Mouse (Mus musculus) kidney, adult 18-20 months (tissue): ENCODE measurements around the gene Cadm2.

Experiments
- DNase-seq: peaks from one replicate; pipeline ENCODE4 v3.0.0; 2021

Gene Cadm2

GRCm38 (mm10) chr16:66922753-66923152, 698.0 kb downstream of the Cadm2 start:
- DNase-seq = no peak

- DNase-seq = no peak
These were observed 699.2 kb downstream of the Cadm2 start for GRCm38 (mm10) chr16:66921414-66921915.

DNA sequence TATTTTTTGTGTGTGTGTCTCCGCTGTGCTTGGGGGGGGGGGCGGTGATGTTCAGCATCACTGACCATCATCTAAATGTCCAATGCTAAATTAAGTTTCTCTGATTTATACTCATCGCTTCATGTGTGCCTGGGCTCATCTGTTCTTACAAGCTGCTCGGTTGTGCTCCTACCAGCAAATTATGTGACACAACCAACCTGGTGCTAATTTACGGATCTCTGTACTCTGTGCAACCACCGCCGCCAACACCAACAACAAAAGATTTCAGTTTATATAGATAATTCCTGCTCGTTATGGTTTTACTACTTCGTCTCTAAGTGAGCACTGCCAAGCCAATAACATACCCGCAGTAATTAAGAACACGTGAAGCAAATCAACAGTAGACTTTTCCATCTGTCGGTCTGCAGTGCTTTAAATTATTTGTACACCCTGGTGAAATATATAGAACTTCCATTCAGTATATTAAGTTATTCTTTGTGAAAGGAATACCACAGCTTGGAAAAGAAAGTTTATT, 700.8 kb downstream of the Cadm2 start:
- DNase-seq = no peak

GRCm38 (mm10) chr16:66901801-66902200, 718.9 kb downstream of the Cadm2 start:
- DNase-seq = no peak

DNA sequence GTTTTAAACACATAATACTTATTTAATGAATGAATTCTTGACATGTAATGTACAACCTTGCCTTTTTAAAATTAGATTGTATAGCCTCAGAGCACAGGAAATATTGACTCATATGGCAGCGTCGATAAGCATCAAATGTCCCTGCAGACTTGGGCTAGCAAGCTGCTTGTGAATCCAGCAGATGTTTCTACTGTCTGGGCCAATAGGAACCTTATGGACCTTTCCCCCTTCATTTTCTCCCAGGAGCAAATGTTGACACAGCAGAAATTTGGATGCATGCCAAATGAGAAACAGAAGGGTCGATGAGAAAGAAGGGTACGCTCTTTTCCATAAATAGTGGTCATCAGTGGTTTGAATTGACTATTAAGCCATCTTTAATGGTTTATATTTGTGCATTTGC, 720.0 kb downstream of the Cadm2 start:
- DNase-seq = no peak

GRCm38 (mm10) chr16:66892359-66892758, 728.3 kb downstream of the Cadm2 start:
- no peak for DNase-seq

DNA sequence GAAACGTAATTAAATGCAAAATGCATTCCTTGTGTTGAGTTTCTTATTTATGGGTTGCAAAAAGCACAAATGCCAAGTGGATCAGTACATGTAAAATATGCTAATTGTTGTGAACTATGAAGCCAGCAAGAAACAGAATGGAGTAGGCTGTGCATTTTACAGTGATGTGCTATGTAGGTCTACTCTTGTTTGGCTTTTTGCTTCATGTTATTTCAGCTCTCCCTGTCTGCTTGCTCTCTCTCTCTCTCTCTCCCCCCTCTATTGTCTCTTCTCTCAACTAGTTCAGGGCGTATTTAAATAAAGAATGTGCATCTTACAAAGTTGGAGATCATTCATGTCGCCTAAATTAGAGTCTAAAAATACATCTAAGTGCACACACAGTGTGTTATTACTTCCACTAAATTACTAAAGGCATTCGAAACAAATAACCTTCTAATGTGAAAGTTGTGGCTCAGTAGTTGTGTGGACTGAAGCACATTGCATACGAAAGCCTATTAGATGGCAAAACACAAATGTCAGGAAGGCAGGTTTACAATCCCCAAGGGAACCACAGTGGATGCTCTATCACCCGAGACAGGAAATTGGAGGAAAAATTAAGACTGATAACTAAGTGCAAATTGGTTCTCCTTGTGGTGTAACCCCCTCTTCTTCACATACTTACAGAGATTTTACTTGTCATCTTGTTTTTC, 729.0 kb downstream of the Cadm2 start:
- DNase-seq = no peak

GRCm38 (mm10) chr16:66889907-66890306, 730.8 kb downstream of the Cadm2 start:
- no peak for DNase-seq

DNA sequence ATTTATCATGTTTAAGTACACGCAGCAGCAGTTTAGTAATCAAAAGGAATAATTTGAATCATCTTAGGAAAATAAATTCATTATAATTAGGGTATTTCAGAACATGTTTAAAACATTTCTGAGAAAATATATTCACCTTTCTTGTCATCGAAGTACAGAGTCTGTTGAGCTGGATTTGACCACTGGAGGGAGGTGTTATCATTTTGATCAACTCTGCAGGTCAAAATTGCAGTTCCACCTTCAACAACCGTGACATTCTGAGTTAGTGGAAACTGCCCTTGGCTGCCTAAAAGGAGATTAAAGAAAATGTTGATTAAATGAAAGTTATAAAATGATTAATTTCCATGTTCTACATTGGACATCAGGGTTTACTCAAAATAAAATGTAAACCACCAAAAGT, 738.1 kb downstream of the Cadm2 start:
- DNase-seq = no peak

GRCm38 (mm10) chr16:66871201-66871600, 749.5 kb downstream of the Cadm2 start:
- no peak for DNase-seq

- DNase-seq = no peak
These were observed 769.7 kb downstream of the Cadm2 start for GRCm38 (mm10) chr16:66851047-66851446.

DNA sequence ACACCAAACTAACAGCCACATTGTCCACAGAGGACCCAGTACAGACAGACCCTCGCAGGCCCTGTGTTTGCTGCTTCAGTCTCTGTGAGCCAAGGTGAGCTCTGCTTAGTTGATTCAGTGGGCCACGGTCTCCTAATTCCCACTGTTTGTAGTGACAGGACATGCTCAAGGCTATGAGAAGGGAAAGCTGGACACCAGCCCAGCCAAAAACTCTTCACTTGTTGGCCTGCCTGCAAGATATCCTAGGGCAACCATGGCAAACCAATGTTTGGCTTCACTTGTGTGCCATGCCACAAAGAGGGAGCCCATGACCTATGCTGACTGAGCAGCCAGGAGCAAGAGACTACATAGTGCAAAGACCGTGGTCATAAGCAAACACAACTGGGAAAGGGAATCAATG, 795.8 kb downstream of the Cadm2 start:
- DNase-seq = no peak

GRCm38 (mm10) chr16:66811495-66811894, 809.2 kb downstream of the Cadm2 start:
- no peak for DNase-seq

DNA sequence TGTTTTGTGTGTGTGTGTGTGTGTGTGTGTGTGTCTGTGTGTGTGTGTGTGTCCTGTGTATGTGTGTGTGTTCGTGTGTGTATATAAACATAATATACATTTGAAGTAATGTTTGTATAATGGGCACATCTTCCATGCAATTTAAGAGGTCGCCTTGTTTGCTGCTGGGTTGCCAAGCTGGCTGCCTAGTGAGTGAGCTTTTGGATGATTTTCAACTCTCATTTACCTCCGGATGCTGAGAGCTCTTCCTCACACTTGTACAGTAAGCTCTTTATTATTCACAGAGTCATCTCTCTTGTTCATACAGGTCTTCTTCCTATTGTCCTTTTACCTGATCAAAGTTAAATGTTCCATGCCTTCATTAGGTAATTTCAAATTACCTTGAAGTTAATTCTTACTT, 822.5 kb downstream of the Cadm2 start:
- no peak for DNase-seq

DNA sequence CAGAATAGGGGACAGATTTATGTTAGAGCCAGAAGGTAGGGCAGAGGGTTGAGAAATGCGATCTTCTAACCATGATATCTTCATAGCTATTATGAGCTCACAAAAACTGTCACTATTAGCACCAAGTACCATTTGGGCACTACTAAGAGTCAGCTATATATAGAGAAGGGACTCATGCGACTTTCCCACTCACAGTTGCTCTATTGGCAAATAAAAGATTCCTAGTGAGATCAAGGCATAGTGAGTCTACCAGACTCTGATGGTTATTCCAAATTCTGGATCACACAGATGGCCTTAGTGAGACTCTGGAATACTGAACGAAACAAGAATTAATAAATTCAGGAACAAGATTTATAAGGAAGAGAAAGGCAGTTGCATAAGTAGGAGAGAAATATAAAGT, 827.6 kb downstream of the Cadm2 start:
- no peak for DNase-seq

DNA sequence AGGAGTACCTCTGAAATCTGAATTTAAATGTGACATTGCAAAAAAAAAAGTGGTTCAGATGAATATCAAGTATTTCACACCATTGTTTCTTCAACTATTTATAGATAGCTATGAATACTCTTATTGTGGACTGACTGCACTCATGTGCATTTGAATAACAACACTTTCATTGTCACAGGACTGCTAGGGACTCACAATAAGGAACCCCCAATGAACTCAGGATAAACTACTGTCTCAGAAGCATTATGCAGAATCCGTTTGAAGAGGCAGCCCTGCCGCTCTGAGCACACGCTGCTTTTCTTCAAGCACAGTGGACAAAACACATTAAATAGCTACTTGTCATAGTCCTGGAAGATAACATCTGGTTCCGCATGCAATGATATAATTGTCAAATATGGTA, 848.8 kb downstream of the Cadm2 start:
- no peak for DNase-seq

GRCm38 (mm10) chr16:66769545-66769944, 851.2 kb downstream of the Cadm2 start:
- no peak for DNase-seq

GRCm38 (mm10) chr16:66768684-66769389, 851.9 kb downstream of the Cadm2 start:
- DNase-seq = no peak

DNA sequence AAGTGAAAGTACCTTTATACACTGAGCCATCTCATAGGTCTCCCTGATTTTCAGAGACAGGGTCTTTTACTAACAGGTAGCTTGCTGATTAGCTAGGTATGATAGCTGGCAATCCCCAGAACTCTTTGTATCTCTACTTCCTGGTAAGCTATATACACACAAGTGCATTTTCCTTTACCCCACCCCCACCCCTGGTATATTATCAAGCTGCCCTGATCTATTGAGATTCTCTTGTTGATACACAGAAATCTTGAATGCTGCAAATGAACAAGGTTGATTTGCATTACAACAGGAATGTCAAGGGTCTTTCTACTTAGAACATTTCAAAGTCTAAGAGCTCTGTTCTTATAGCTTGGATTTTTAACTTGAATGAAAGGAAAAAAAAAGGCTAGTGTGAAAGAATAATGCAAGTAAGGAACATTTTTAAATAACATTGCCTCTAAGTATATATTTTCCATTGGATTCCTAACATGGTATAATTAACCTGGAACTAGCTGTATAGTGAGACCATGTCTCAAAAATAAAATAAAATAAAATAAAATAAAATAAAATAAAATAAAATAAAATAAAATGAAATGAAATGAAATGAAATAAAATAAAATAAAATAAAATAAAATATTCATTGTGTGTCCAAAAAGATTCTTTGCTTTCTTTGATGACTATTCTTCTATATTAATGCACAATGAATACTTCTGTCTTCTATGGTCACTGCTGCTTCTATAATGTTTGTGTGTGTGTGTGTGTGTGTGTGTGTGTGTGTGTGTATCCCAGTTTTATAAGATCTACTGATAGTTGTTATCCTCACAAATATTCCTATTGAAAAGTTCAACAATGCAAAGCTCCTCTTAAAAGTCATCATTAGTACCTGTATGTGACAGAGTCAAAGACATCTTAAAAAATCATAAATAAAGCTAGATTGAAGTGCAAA, 858.9 kb downstream of the Cadm2 start:
- no peak for DNase-seq

DNA sequence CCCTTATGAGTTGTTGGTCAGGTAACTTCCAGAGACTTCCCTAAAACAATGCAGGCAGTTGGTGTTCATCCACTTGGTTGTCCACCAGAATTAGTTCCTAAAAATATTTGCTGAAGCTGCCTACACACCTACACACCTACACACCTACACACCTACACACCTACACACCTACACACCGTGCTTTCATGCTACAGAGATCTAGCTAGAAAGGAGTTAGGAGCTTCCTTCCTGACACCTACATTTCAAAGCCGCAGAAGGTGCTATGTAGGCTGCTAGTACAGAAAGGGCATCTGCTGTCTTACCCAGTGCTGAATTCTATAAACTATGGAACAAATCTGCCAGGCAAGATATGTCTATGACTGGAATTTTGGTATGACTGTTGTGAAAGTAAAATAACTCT, 872.2 kb downstream of the Cadm2 start:
- no peak for DNase-seq

GRCm38 (mm10) chr16:66731212-66731611, 889.5 kb downstream of the Cadm2 start:
- DNase-seq = no peak

DNA sequence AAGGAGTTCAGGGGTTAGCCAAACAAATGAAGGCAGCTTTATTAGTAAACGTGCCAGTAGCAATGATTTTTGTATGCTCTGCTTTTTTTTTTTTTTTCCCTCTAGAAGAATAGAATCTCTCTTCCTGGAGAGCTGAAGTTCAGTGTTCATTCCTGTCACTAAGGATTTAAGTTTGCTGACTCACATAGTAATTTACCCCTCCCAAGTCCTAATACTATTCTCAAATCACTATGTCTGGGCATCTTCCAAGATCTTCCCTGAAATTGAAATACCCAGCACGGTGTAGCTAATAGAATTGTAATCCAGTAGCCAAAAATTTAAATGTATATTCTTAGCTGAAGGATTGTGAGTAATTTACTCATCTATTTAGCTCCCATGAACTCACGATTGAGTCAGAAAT, 914.2 kb downstream of the Cadm2 start:
- DNase-seq = no peak

- DNase-seq = no peak
These were observed 925.9 kb downstream of the Cadm2 start for GRCm38 (mm10) chr16:66694783-66695182.
